Mouse (Mus musculus): Measurements from ENCODE around the gene Pla2g3. TPM values are rescaled to one million over a fixed set of nuclear protein-coding genes. Genes with fewer than 3 reads are reported as not detected.

Pla2g3 gene
- polyA plus RNA-seq, 2 experiments = 0.40 to 0.99 TPM

DNA sequence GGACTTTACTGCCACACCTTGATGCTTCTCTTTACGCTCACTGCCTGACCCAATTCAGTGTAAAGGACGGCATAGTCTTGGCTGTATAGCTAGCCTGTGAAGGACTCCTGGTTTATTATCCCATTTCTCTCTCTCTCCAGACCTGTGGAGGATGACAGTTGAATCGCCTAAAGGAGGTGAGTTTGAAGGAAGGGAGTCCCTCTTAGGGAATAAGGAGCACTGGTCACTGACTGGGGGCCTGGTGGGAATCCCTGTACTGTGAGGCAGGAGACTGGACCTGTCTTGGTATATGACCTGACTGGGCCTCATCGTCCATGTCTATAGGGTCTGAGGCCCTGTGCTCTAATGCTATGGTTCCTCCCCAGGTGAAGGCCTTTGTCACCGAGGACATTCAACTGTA, 28.0 kb downstream of the Pla2g3 start:
- 71% methylated on average over 5 of the region's 5 CpGs for WGBS
- Histone ChIP-seq H3K9ac (ENCODE audit: low read depth, low read length, severe bottlenecking) (no peak overlapping the region), H3K9me3 (ENCODE audit: control insufficient read depth, low read length) (no peaks in the 10 kb centered on the region), H3K27me3 (ENCODE audit: control insufficient read depth, insufficient read depth, low read length) (0 out of 2 replicates have a peak, but pooled peaks cover 5% of the 10 kb centered on the region), H3K27ac (replicated peaks; ENCODE audit: low read depth, low read length) (no peak overlapping the region), H3K4me3 (replicated peaks; ENCODE audit: low read length) (peak overlapping the region; percentile 60; the same call in 1 of the 2 replicates), H3K4me2 (replicated peaks; ENCODE audit: low read depth, low read length, severe bottlenecking) (peak overlapping the region; percentile 49), H3K36me3 (ENCODE audit: control insufficient read depth, insufficient read depth, low read length) (peaks cover 21% of the 10 kb centered on the region), H3K4me1 (ENCODE audit: control insufficient read depth, insufficient read depth, low read length) (peaks cover 19% of the 10 kb centered on the region)
- ATAC-seq (ENCODE audit: low FRiP score, low read depth) (no peak), DNase-seq (ENCODE audit: low spot score) (no peak)
- TF ChIP-seq POLR2A (IDR thresholded peaks at IDR 0.05; ENCODE audit: borderline replicate concordance, extremely low read depth, insufficient read depth, insufficient read length) = no peak

DNA sequence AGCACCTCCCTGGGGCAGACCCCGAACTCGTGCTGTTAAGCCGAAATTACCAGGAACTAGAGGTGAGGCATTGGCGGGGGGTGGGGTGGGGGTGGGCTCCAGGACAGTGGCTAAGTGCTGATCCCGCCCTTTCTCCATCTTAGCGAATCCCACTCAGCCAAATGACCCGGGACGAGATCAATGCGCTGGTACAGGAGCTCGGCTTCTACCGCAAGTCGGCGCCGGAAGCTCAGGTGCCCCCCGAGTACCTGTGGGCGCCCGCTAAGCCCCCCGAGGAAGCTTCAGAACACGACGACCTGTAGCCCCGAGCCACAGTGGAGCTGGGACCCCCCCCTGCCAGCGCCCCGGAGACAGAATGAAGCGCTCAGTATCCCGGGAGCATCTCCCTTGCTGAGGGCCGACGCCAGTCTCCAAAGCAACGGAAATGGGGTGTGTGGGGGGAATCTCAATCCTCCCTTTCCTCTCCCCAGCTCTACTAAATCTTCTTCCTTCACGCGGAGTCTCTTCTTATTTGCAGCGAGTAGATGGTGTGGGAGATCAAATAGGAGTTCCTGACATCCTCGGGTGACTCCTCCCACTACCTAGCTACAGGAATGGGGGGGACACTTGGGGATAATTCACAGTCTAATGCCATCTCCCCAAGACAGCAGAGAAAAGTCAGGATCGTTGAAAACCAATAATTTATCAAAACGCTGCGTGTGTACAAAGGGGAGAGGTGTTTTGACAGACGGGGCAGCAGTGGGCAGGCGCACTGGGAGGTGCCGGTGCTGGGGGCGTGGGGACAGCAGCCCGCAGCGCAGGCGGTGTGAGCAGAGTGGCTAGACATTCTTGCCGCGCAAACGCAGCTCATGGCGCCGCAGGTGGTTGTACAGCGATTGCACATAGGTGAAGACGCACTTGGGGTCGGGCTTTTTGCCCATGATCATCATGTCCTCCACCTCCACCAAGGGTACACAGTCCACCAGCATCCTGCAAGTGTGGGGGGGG, 29.1 kb downstream of the Pla2g3 start:
- peak overlapping the region; percentile 36 for H3K4me3 ChIP-seq (replicated peaks; ENCODE audit: low read length)
- no peak overlapping the region for H3K27ac ChIP-seq (replicated peaks; ENCODE audit: low read depth, low read length)
- no peaks in the 10 kb centered on the region for H3K9me3 ChIP-seq (ENCODE audit: control insufficient read depth, low read length)
- WGBS = 3% methylated on average over 50 of the region's 50 CpGs
- TF ChIP-seq POLR2A (IDR thresholded peaks at IDR 0.05; ENCODE audit: borderline replicate concordance, extremely low read depth, insufficient read depth, insufficient read length) = no peak
- peak overlapping the region; percentile 77 for H3K4me2 ChIP-seq (replicated peaks; ENCODE audit: low read depth, low read length, severe bottlenecking)
- peaks cover 30% of the 10 kb centered on the region for H3K36me3 ChIP-seq (ENCODE audit: control insufficient read depth, insufficient read depth, low read length)
- DNase-seq (ENCODE audit: low spot score) (no peak), ATAC-seq (ENCODE audit: low FRiP score, low read depth) (no peak)
- peaks cover 19% of the 10 kb centered on the region for H3K4me1 ChIP-seq (ENCODE audit: control insufficient read depth, insufficient read depth, low read length)
- peak overlapping the region; percentile 38 for H3K9ac ChIP-seq (ENCODE audit: low read depth, low read length, severe bottlenecking)
- 0 out of 2 replicates have a peak, but pooled peaks cover 5% of the 10 kb centered on the region for H3K27me3 ChIP-seq (ENCODE audit: control insufficient read depth, insufficient read depth, low read length)

DNA sequence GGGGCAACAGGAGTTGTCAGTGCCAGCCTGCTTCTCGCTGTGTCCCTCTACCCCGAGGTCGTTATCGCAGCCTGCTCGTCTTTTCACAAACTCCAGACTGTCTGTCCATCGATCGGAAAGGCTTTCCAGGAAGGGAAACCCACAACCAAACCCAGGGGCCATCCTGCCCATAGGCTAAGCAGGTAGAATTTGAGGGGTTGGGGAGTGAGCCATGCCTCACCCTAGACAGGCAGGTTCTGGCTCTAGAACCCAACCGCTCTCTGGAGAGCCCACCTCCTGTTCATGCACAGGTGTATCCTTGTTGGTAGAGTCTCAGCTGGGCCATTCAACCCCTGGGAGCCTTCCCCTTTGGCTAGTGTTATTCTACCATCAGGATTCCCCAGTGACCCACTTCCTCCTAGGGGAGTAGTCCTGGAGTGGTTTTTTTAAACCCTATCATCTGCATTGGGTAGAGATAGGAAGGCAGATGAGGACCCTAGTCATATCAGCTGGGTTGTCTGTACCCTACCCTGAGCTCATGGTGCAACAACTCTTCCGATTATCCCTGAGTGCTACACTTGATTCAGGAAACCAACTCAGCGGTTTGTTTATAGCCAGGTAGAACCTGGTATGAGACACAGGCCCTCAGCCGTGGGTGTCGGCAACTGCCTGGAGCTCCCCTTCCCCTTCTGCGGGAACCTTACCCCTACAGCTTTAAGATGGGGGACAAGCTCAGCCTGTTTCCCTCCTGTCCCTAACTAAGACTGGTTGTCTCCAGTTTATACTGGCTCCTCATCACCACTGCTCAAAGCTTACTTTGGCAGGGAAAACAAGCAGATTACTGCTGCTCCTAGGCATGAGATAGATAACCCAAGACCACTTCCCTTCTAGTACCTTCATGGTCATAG, 30.0 kb downstream of the Pla2g3 start:
- no peaks in the 10 kb centered on the region for H3K9me3 ChIP-seq (ENCODE audit: control insufficient read depth, low read length)
- WGBS = 54% methylated on average over 13 of the region's 13 CpGs
- peaks cover 19% of the 10 kb centered on the region for H3K4me1 ChIP-seq (ENCODE audit: control insufficient read depth, insufficient read depth, low read length)
- H3K27me3 ChIP-seq (ENCODE audit: control insufficient read depth, insufficient read depth, low read length) = 0 out of 2 replicates have a peak, but pooled peaks cover 5% of the 10 kb centered on the region
- no peak for TF ChIP-seq POLR2A (IDR thresholded peaks at IDR 0.05; ENCODE audit: borderline replicate concordance, extremely low read depth, insufficient read depth, insufficient read length)
- peak overlapping the region; percentile 36 for H3K4me3 ChIP-seq (replicated peaks; ENCODE audit: low read length)
- ATAC-seq (ENCODE audit: low FRiP score, low read depth) (no peak), DNase-seq (ENCODE audit: low spot score) (no peak)
- H3K36me3 ChIP-seq (ENCODE audit: control insufficient read depth, insufficient read depth, low read length) = peaks cover 40% of the 10 kb centered on the region
- no peak overlapping the region for H3K27ac ChIP-seq (replicated peaks; ENCODE audit: low read depth, low read length)
- H3K4me2 ChIP-seq (replicated peaks; ENCODE audit: low read depth, low read length, severe bottlenecking) = peak overlapping the region; percentile 77
- peak overlapping the region; percentile 38 for H3K9ac ChIP-seq (ENCODE audit: low read depth, low read length, severe bottlenecking)

DNA sequence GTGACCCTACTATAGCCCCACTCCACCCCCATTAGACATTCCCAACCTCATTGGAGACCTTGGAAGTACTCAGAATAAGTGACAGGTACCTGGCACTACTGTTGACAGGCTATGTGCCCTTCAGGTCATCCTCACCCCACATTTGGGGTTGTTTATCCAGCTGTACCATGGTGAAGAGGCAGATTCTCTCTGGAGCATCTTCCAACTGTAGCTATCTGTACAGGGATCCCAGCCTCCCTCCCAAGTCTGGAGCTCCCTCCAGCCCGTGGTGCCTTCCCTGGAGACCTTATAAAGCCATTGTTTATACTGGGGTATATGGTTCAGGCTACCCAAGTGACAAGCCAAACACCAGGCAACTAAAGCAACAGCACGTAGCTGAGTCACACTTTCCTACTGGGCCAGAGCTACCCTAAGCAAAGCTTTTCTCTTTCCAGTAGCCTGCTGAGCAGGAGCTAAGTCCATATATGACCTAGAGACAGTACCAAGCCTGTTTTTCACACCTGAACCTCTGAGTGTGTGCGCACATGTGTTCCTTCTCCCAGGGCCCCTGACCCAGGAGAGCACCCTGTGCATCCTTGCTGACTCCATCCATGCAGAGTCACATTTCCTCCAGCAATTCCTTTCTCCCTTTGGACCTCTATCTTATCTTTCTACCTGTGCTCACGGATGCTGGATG, 31.1 kb downstream of the Pla2g3 start:
- H3K36me3 ChIP-seq (ENCODE audit: control insufficient read depth, insufficient read depth, low read length) = peaks cover 49% of the 10 kb centered on the region
- DNase-seq (ENCODE audit: low spot score) = no peak

More for the DNA sequence above, 31.1 kb downstream of the Pla2g3 start:
- H3K4me1 ChIP-seq (ENCODE audit: control insufficient read depth, insufficient read depth, low read length) = peaks cover 17% of the 10 kb centered on the region
- no peak overlapping the region for H3K9ac ChIP-seq (ENCODE audit: low read depth, low read length, severe bottlenecking)
- no peak overlapping the region for H3K27ac ChIP-seq (replicated peaks; ENCODE audit: low read depth, low read length)
- 63% methylated on average over 4 of the region's 4 CpGs for WGBS
- no peak for TF ChIP-seq POLR2A (IDR thresholded peaks at IDR 0.05; ENCODE audit: borderline replicate concordance, extremely low read depth, insufficient read depth, insufficient read length)
- no peaks in the 10 kb centered on the region for H3K9me3 ChIP-seq (ENCODE audit: control insufficient read depth, low read length)
- H3K4me3 ChIP-seq (replicated peaks; ENCODE audit: low read length) = no peak overlapping the region
- ATAC-seq (ENCODE audit: low FRiP score, low read depth) = no peak
- H3K4me2 ChIP-seq (replicated peaks; ENCODE audit: low read depth, low read length, severe bottlenecking) = no peak overlapping the region
- 0 out of 2 replicates have a peak, but pooled peaks cover 5% of the 10 kb centered on the region for H3K27me3 ChIP-seq (ENCODE audit: control insufficient read depth, insufficient read depth, low read length)

Measured in limb, embryonic 14.5 days (tissue).